In genomic region chr9:109874797-109875691, GRCm38 (mm10) we compare ENCODE assay signal across 8 mouse cellular contexts. TPM values are rescaled to one million over a fixed set of nuclear protein-coding genes. Genes with fewer than 3 reads are reported as not detected.
DNase-seq lines count a peak whose midpoint lies in the region; ATAC-seq and TF ChIP-seq lines count a peak whose summit lies in the region.

Gene Cdc25a, plus strand, starts transcription at chr9:109875579.

- H3K4me1 ChIP-seq in forebrain, embryonic 10.5 days = peaks cover 27% of the 10 kb centered on the region
- peaks cover 14% of the 10 kb centered on the region for H3K4me1 ChIP-seq in heart, embryonic 15.5 days (replicated peaks)
- peaks cover 4 to 24% of the 10 kb centered on the region in 2 experiments for H3K4me1 ChIP-seq in liver, embryonic 14.5 days (replicated peaks; ENCODE audit: control insufficient read depth in 2 of 2, insufficient read depth in 2 of 2, low read length in 1 of 2)
- H3K4me1 ChIP-seq in neural tube, embryonic 11.5 days (ENCODE audit: control insufficient read depth, insufficient read depth, low read length) = peaks cover 7% of the 10 kb centered on the region; the same call in 1 of the 2 replicates
- no peaks in the 10 kb centered on the region; the same call in 1 of the 2 replicates for H3K4me1 ChIP-seq in stomach, postnatal 0 days (replicated peaks; ENCODE audit: control insufficient read depth, insufficient read depth)

- ATAC-seq in heart, embryonic 15.5 days (replicated peaks; ENCODE audit: insufficient number of reproducible peaks, insufficient read depth, low FRiP score, low read depth) = peak; percentile 94
- ATAC-seq in liver, embryonic 14.5 days (ENCODE audit: insufficient read depth) = peak; percentile 88
- peak; percentile 94 for ATAC-seq in neural tube, embryonic 11.5 days (ENCODE audit: insufficient read depth, low FRiP score, low TSS enrichment)
- peak; percentile 93 for ATAC-seq in stomach, postnatal 0 days (ENCODE audit: low FRiP score, low TSS enrichment)

- H3K27ac ChIP-seq in forebrain, embryonic 10.5 days = peak within 1 kb of the TSS; percentile 95
- H3K27ac ChIP-seq in heart, embryonic 15.5 days = peak within 1 kb of the TSS; percentile 91
- peak within 1 kb of the TSS; percentile 32 for H3K27ac ChIP-seq in liver, embryonic 14.5 days
- H3K27ac ChIP-seq in neural tube, embryonic 11.5 days (ENCODE audit: low read depth, low read length) = peak within 1 kb of the TSS; percentile 78
- H3K27ac ChIP-seq in stomach, postnatal 0 days (replicated peaks) = peak within 1 kb of the TSS; percentile 94

- peak; percentile 75 for TF ChIP-seq CTCF in liver, embryonic 14.5 days (IDR thresholded peaks at IDR 0.05; ENCODE audit: low read depth)
- peak; percentile 76 for TF ChIP-seq CTCF in stomach, postnatal 0 days (IDR thresholded peaks at IDR 0.05; ENCODE audit: low read depth)

- H3K9ac ChIP-seq in heart, embryonic 15.5 days = peak within 1 kb of the TSS; percentile 80
- peak within 1 kb of the TSS; percentile 96 for H3K9ac ChIP-seq in liver, embryonic 14.5 days (replicated peaks)
- H3K9ac ChIP-seq in neural tube, embryonic 11.5 days (ENCODE audit: low read length) = peak within 1 kb of the TSS; percentile 97
- peak within 1 kb of the TSS; percentile 92 for H3K9ac ChIP-seq in stomach, postnatal 0 days (ENCODE audit: low read length)

- WGBS in forebrain, embryonic 10.5 days = 7% methylated on average over 33 of the region's 33 CpGs
- WGBS in heart, embryonic 15.5 days = 6% methylated on average over 33 of the region's 33 CpGs
- 3% methylated on average over 33 of the region's 33 CpGs for WGBS in liver, embryonic 14.5 days (ENCODE audit: insufficient replicate concordance)
- 7% methylated on average over 33 of the region's 33 CpGs for WGBS in neural tube, embryonic 11.5 days
- 6% methylated on average over 33 of the region's 33 CpGs for WGBS in stomach, postnatal 0 days

- no peaks in the 10 kb centered on the region for H3K27me3 ChIP-seq in forebrain, embryonic 10.5 days (ENCODE audit: poor library complexity, severe bottlenecking)
- no peaks in the 10 kb centered on the region for H3K27me3 ChIP-seq in heart, embryonic 15.5 days
- H3K27me3 ChIP-seq in liver, embryonic 14.5 days (ENCODE audit: control insufficient read depth, insufficient read depth, low read length) = no peaks in the 10 kb centered on the region
- H3K27me3 ChIP-seq in neural tube, embryonic 11.5 days (ENCODE audit: control insufficient read depth, insufficient read depth, low read length) = no peaks in the 10 kb centered on the region
- no peaks in the 10 kb centered on the region for H3K27me3 ChIP-seq in stomach, postnatal 0 days (ENCODE audit: control insufficient read depth, insufficient read depth, low read length)

- peaks cover 33% of the 10 kb centered on the region for H3K36me3 ChIP-seq in forebrain, embryonic 10.5 days (replicated peaks)
- peaks cover 18% of the 10 kb centered on the region for H3K36me3 ChIP-seq in heart, embryonic 15.5 days
- H3K36me3 ChIP-seq in liver, embryonic 14.5 days (replicated peaks; ENCODE audit: control insufficient read depth, insufficient read depth, low read depth) = peaks cover 25% of the 10 kb centered on the region
- H3K36me3 ChIP-seq in neural tube, embryonic 11.5 days (ENCODE audit: control insufficient read depth, insufficient read depth, low read length) = peaks cover 10% of the 10 kb centered on the region
- peaks cover 2% of the 10 kb centered on the region; the same call in 1 of the 2 replicates for H3K36me3 ChIP-seq in stomach, postnatal 0 days (ENCODE audit: control insufficient read depth, insufficient read depth, low read length)

- peak within 1 kb of the TSS; percentile 66 for H3K4me2 ChIP-seq in heart, embryonic 15.5 days
- peak within 1 kb of the TSS; percentile 86 for H3K4me2 ChIP-seq in liver, embryonic 14.5 days (ENCODE audit: low read depth)
- H3K4me2 ChIP-seq in neural tube, embryonic 11.5 days (ENCODE audit: low read depth) = peak within 1 kb of the TSS; percentile 56
- peak within 1 kb of the TSS; percentile 88 for H3K4me2 ChIP-seq in stomach, postnatal 0 days (replicated peaks; ENCODE audit: low read depth)

- no peak for TF ChIP-seq EP300 in liver, embryonic 14.5 days (IDR thresholded peaks at IDR 0.05; ENCODE audit: low read depth)
- TF ChIP-seq EP300 in stomach, postnatal 0 days (optimal IDR thresholded peaks at IDR 0.05) = no peak

- peak within 1 kb of the TSS; percentile 80 for H3K4me3 ChIP-seq in forebrain, embryonic 10.5 days
- peak within 1 kb of the TSS; percentile 77 for H3K4me3 ChIP-seq in heart, embryonic 15.5 days
- peak within 1 kb of the TSS; percentile 72 to 93 for H3K4me3 ChIP-seq in liver, embryonic 14.5 days (ENCODE audit: insufficient read depth in 1 of 2, low read depth in 2 of 2, low read length in 2 of 2)
- H3K4me3 ChIP-seq in neural tube, embryonic 11.5 days (ENCODE audit: low read depth, low read length) = peak within 1 kb of the TSS; percentile 97
- peak within 1 kb of the TSS; percentile 90 for H3K4me3 ChIP-seq in stomach, postnatal 0 days (ENCODE audit: low read depth, low read length)

- no peaks in the 10 kb centered on the region for H3K9me3 ChIP-seq in forebrain, embryonic 10.5 days
- H3K9me3 ChIP-seq in heart, embryonic 15.5 days (replicated peaks) = no peaks in the 10 kb centered on the region
- H3K9me3 ChIP-seq in liver, embryonic 14.5 days (ENCODE audit: control insufficient read depth, low read length) = no peaks in the 10 kb centered on the region
- H3K9me3 ChIP-seq in neural tube, embryonic 11.5 days (ENCODE audit: control insufficient read depth, low read length) = no peaks in the 10 kb centered on the region
- no peaks in the 10 kb centered on the region for H3K9me3 ChIP-seq in stomach, postnatal 0 days (ENCODE audit: control insufficient read depth, low read length)

- peak; percentile 93 to 95 for DNase-seq in CD8-positive naive resting alpha-beta T cell, adult 2 months (ENCODE audit: low read depth in 2 of 2, low spot score in 2 of 2)
- peak; percentile 99 for DNase-seq in c-Kit-positive CD71-negative TER-119-negative erythroid progenitor cells, embryonic 14.5 days (ENCODE audit: low read depth)
- DNase-seq in forebrain, embryonic 10.5 days (ENCODE audit: extremely low spot score, low spot score) = peak; percentile 99
- peak; percentile 99 for DNase-seq in kidney, postnatal 25 days
- DNase-seq in liver, embryonic 14.5 days (ENCODE audit: low read depth in 3 of 3, low spot score in 3 of 3) = peak; percentile 99 to 100 (median 100)
- peak; percentile 97 for DNase-seq in neural tube, embryonic 11.5 days (ENCODE audit: low spot score)
- peak; percentile 98 for DNase-seq in stomach, postnatal 0 days (ENCODE audit: low spot score)

RNA-seq across cellular contexts. Expression of gene Cdc25a, which starts in this region (rescaled TPM):
- 42.2 and 45.5 TPM in 2 replicates for polyA plus RNA-seq in forebrain, embryonic 10.5 days (2016; fragmentation: Nextera tagmentation; extraction: Ambion mirVana)
- polyA plus RNA-seq in heart, embryonic 15.5 days (2015; fragmentation: Nextera tagmentation; extraction: Ambion mirVana) = 12.0 and 17.9 TPM in 2 replicates
- polyA plus RNA-seq in liver, embryonic 14.5 days (2012; rRNA removed) = 7.6 and 10.8 TPM in 2 replicates
- polyA plus RNA-seq in liver, embryonic 14.5 days (2014; fragmentation: Nextera tagmentation; extraction: Ambion mirVana) = 11.9 and 14.9 TPM in 2 replicates
- polyA plus RNA-seq in neural tube, embryonic 11.5 days (2014; fragmentation: Nextera tagmentation; extraction: Ambion mirVana) = 35.4 and 37.9 TPM in 2 replicates
- 17.8 and 18.4 TPM in 2 replicates for polyA plus RNA-seq in stomach, postnatal 0 days (2015; fragmentation: Nextera tagmentation; extraction: Ambion mirVana)

Comparison
In these comparisons a context has a peak if more than half of its experiments do, and no peak if none do; other contexts are left out.
1. Peak in every context shown above with its lines: DNase-seq, ATAC-seq, H3K4me3 ChIP-seq and H3K27ac ChIP-seq.
2. H3K27ac ChIP-seq: peak in every context shown above with its lines; median percentile 95 in forebrain, embryonic 10.5 days; 94 in stomach, postnatal 0 days; 91 in heart, embryonic 15.5 days; 78 in neural tube, embryonic 11.5 days; 32 in liver, embryonic 14.5 days.